Mouse (Mus musculus): Measurements from ENCODE around the gene Sftpa1. TPM values are rescaled to one million over a fixed set of nuclear protein-coding genes. Genes with fewer than 3 reads are reported as not detected.

The Sftpa1 gene
- 1.5 and 22.7 TPM in 2 replicates for polyA plus RNA-seq (2015; fragmentation: Nextera tagmentation; extraction: Ambion mirVana)

- no peak within 1 kb of the TSS for H3K27ac ChIP-seq (ENCODE audit: low read length)
- H3K9ac ChIP-seq (ENCODE audit: low read length): no peak within 1 kb of the TSS
- no peaks in the 10 kb centered on the region for H3K36me3 ChIP-seq (ENCODE audit: control insufficient read depth, insufficient read depth)
- WGBS: 57% methylated on average over 7 of the region's 7 CpGs
- H3K9me3 ChIP-seq (replicated peaks; ENCODE audit: control insufficient read depth, low read length): no peaks in the 10 kb centered on the region
- ATAC-seq (replicated peaks; ENCODE audit: extremely low read depth, insufficient read depth, low FRiP score): no peak
- no peaks in the 10 kb centered on the region for H3K4me1 ChIP-seq (ENCODE audit: control insufficient read depth, insufficient read depth, low read length)
- H3K4me2 ChIP-seq (ENCODE audit: low read depth, low read length): no peak within 1 kb of the TSS
- H3K4me3 ChIP-seq (ENCODE audit: low read length): no peak within 1 kb of the TSS
- no peaks in the 10 kb centered on the region for H3K27me3 ChIP-seq (ENCODE audit: control insufficient read depth, insufficient read depth, low read length)
Measured at GRCm38 (mm10) chr14:41131540-41131939, at the start of gene Sftpa1. Gene Sftpa1 (plus strand): TSS chr14:41131782.

DNA sequence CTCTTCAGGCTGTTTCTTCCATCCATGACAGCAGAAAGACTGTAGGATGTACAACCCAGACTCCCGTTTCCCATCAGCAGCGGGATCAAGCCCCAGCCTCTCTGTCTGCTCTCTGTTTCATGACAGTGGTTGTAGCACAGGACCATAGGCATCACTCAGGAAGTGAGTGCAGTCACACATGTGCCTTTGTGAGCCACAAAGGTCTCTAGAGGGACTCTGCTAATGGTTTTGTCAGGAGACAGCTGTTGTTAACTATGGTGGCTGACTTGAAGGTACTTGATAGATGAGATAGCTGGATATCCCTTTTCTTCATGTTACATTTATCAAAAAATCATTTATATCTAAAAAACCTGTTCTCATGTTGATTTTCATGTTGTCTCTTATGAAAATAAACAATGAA is 49.2 kb upstream of the Sftpa1 start:
- no peak for ATAC-seq (replicated peaks; ENCODE audit: extremely low read depth, insufficient read depth, low FRiP score)
- no peak overlapping the region for H3K27ac ChIP-seq (ENCODE audit: low read length)
- WGBS: 81% methylated on average over 2 of the region's 2 CpGs

GRCm38 (mm10) chr14:41087509-41087908 is 44.1 kb upstream of the Sftpa1 start:
- Histone ChIP-seq H3K4me2 (ENCODE audit: low read depth, low read length) (no peak overlapping the region), H3K27me3 (ENCODE audit: control insufficient read depth, insufficient read depth, low read length) (no peaks in the 10 kb centered on the region; the same call in 1 of the 2 replicates), H3K4me3 (ENCODE audit: low read length) (no peak overlapping the region), H3K9ac (ENCODE audit: low read length) (no peak overlapping the region), H3K9me3 (replicated peaks; ENCODE audit: control insufficient read depth, low read length) (no peaks in the 10 kb centered on the region), H3K27ac (ENCODE audit: low read length) (no peak overlapping the region), H3K4me1 (ENCODE audit: control insufficient read depth, insufficient read depth, low read length) (no peaks in the 10 kb centered on the region), H3K36me3 (ENCODE audit: control insufficient read depth, insufficient read depth) (no peaks in the 10 kb centered on the region)
- no peak for ATAC-seq (replicated peaks; ENCODE audit: extremely low read depth, insufficient read depth, low FRiP score)
- 92% methylated on average over 1 of the region's 1 CpGs for WGBS

More for the DNA sequence above, 49.2 kb upstream of the Sftpa1 start:
- Histone ChIP-seq H3K27me3 (ENCODE audit: control insufficient read depth, insufficient read depth, low read length) (no peaks in the 10 kb centered on the region; the same call in 1 of the 2 replicates), H3K9me3 (replicated peaks; ENCODE audit: control insufficient read depth, low read length) (no peaks in the 10 kb centered on the region), H3K4me2 (ENCODE audit: low read depth, low read length) (no peak overlapping the region), H3K4me1 (ENCODE audit: control insufficient read depth, insufficient read depth, low read length) (no peaks in the 10 kb centered on the region), H3K9ac (ENCODE audit: low read length) (no peak overlapping the region), H3K4me3 (ENCODE audit: low read length) (no peak overlapping the region), H3K36me3 (ENCODE audit: control insufficient read depth, insufficient read depth) (no peaks in the 10 kb centered on the region)

GRCm38 (mm10) chr14:41090777-41091176 is 40.8 kb upstream of the Sftpa1 start:
- H3K9me3 ChIP-seq (replicated peaks; ENCODE audit: control insufficient read depth, low read length): no peaks in the 10 kb centered on the region
- no peak overlapping the region for H3K4me3 ChIP-seq (ENCODE audit: low read length)
- no peaks in the 10 kb centered on the region for H3K36me3 ChIP-seq (ENCODE audit: control insufficient read depth, insufficient read depth)
- no peaks in the 10 kb centered on the region for H3K4me1 ChIP-seq (ENCODE audit: control insufficient read depth, insufficient read depth, low read length)
- ATAC-seq (replicated peaks; ENCODE audit: extremely low read depth, insufficient read depth, low FRiP score): no peak
- H3K9ac ChIP-seq (ENCODE audit: low read length): no peak overlapping the region
- H3K27me3 ChIP-seq (ENCODE audit: control insufficient read depth, insufficient read depth, low read length): no peaks in the 10 kb centered on the region; the same call in 1 of the 2 replicates
- WGBS: 37% methylated on average over 8 of the region's 8 CpGs
- H3K4me2 ChIP-seq (ENCODE audit: low read depth, low read length): no peak overlapping the region
- no peak overlapping the region for H3K27ac ChIP-seq (ENCODE audit: low read length)

- no peak overlapping the region for H3K4me2 ChIP-seq (ENCODE audit: low read depth, low read length)
- WGBS: 35% methylated on average over 1 of the region's 1 CpGs
- no peaks in the 10 kb centered on the region for H3K27me3 ChIP-seq (ENCODE audit: control insufficient read depth, insufficient read depth, low read length)
- H3K27ac ChIP-seq (ENCODE audit: low read length): no peak overlapping the region
- H3K36me3 ChIP-seq (ENCODE audit: control insufficient read depth, insufficient read depth): no peaks in the 10 kb centered on the region
- H3K9ac ChIP-seq (ENCODE audit: low read length): no peak overlapping the region
- no peaks in the 10 kb centered on the region for H3K9me3 ChIP-seq (replicated peaks; ENCODE audit: control insufficient read depth, low read length)
- H3K4me1 ChIP-seq (ENCODE audit: control insufficient read depth, insufficient read depth, low read length): no peaks in the 10 kb centered on the region
- ATAC-seq (replicated peaks; ENCODE audit: extremely low read depth, insufficient read depth, low FRiP score): no peak
- no peak overlapping the region for H3K4me3 ChIP-seq (ENCODE audit: low read length)
Measured at GRCm38 (mm10) chr14:41094114-41094513, 37.5 kb upstream of the Sftpa1 start.

GRCm38 (mm10) chr14:41096296-41096860 is 35.2 kb upstream of the Sftpa1 start:
- Histone ChIP-seq H3K4me1 (ENCODE audit: control insufficient read depth, insufficient read depth, low read length) (no peaks in the 10 kb centered on the region), H3K9ac (ENCODE audit: low read length) (no peak overlapping the region), H3K4me2 (ENCODE audit: low read depth, low read length) (no peak overlapping the region), H3K27me3 (ENCODE audit: control insufficient read depth, insufficient read depth, low read length) (no peaks in the 10 kb centered on the region), H3K27ac (ENCODE audit: low read length) (no peak overlapping the region), H3K4me3 (ENCODE audit: low read length) (no peak overlapping the region), H3K9me3 (replicated peaks; ENCODE audit: control insufficient read depth, low read length) (no peaks in the 10 kb centered on the region), H3K36me3 (ENCODE audit: control insufficient read depth, insufficient read depth) (no peaks in the 10 kb centered on the region)
- 92% methylated on average over 3 of the region's 3 CpGs for WGBS
- ATAC-seq (replicated peaks; ENCODE audit: extremely low read depth, insufficient read depth, low FRiP score): no peak

DNA sequence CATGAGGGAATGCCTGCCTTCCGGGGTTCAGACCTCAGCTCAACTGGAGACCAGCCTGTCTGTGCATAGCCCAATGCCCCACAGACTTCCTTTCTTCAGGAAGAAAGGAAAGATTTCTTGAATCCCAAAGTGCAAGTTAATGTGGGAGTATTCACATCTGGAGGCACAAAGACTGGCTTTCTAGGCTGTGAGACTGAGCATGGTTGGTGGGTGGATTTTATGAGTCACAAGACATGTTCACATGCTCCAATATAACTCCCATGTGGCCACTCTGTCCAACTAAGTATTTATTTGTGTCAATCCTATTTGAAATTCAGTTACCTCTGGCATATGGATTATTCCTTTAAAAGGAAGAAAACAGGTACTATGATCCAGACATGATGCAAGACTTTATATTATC is 32.9 kb upstream of the Sftpa1 start:
- no peaks in the 10 kb centered on the region for H3K4me1 ChIP-seq (ENCODE audit: control insufficient read depth, insufficient read depth, low read length)
- no peaks in the 10 kb centered on the region for H3K27me3 ChIP-seq (ENCODE audit: control insufficient read depth, insufficient read depth, low read length)
- no peaks in the 10 kb centered on the region for H3K9me3 ChIP-seq (replicated peaks; ENCODE audit: control insufficient read depth, low read length)
- WGBS: 93% methylated on average over 1 of the region's 1 CpGs
- no peak for ATAC-seq (replicated peaks; ENCODE audit: extremely low read depth, insufficient read depth, low FRiP score)
- H3K9ac ChIP-seq (ENCODE audit: low read length): no peak overlapping the region
- no peak overlapping the region for H3K4me3 ChIP-seq (ENCODE audit: low read length)
- H3K4me2 ChIP-seq (ENCODE audit: low read depth, low read length): no peak overlapping the region
- no peak overlapping the region for H3K27ac ChIP-seq (ENCODE audit: low read length)
- H3K36me3 ChIP-seq (ENCODE audit: control insufficient read depth, insufficient read depth): no peaks in the 10 kb centered on the region

GRCm38 (mm10) chr14:41100712-41101111 is 30.9 kb upstream of the Sftpa1 start:
- Histone ChIP-seq H3K9me3 (replicated peaks; ENCODE audit: control insufficient read depth, low read length) (no peaks in the 10 kb centered on the region), H3K4me2 (ENCODE audit: low read depth, low read length) (no peak overlapping the region), H3K27me3 (ENCODE audit: control insufficient read depth, insufficient read depth, low read length) (no peaks in the 10 kb centered on the region), H3K4me3 (ENCODE audit: low read length) (no peak overlapping the region), H3K4me1 (ENCODE audit: control insufficient read depth, insufficient read depth, low read length) (no peaks in the 10 kb centered on the region), H3K27ac (ENCODE audit: low read length) (no peak overlapping the region), H3K9ac (ENCODE audit: low read length) (no peak overlapping the region), H3K36me3 (ENCODE audit: control insufficient read depth, insufficient read depth) (no peaks in the 10 kb centered on the region)
- ATAC-seq (replicated peaks; ENCODE audit: extremely low read depth, insufficient read depth, low FRiP score): no peak
- WGBS: 75% methylated on average over 3 of the region's 3 CpGs

DNA sequence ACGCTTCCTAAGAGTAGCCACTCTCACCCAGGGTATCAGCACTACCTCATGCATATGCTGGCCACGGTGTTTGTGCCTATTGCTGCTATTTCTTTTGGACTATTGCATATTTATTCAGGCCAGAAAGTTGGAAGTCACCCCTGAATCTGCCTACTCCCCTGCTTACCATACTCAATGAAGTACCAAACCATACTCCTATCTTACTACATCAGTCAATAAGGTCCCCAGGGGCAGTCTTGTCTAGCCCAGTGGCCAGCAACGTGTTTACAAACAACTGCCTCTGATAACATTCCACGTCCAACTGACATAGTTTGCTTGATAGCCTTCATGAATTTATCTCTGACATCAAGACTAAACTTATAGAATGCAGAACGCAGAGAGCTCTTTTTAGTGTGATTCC is 30.3 kb upstream of the Sftpa1 start:
- Histone ChIP-seq H3K4me3 (ENCODE audit: low read length) (no peak overlapping the region), H3K27me3 (ENCODE audit: control insufficient read depth, insufficient read depth, low read length) (no peaks in the 10 kb centered on the region), H3K9ac (ENCODE audit: low read length) (no peak overlapping the region), H3K27ac (ENCODE audit: low read length) (no peak overlapping the region), H3K9me3 (replicated peaks; ENCODE audit: control insufficient read depth, low read length) (no peaks in the 10 kb centered on the region), H3K4me2 (ENCODE audit: low read depth, low read length) (no peak overlapping the region), H3K36me3 (ENCODE audit: control insufficient read depth, insufficient read depth) (no peaks in the 10 kb centered on the region), H3K4me1 (ENCODE audit: control insufficient read depth, insufficient read depth, low read length) (no peaks in the 10 kb centered on the region)
- 70% methylated on average over 5 of the region's 5 CpGs for WGBS
- no peak for ATAC-seq (replicated peaks; ENCODE audit: extremely low read depth, insufficient read depth, low FRiP score)
